Mouse (Mus musculus) erythroblast, embryonic 14.5 days (primary cell): Measurements from ENCODE around the gene Tmem94.

Source experiments
- GATA1 ChIP-seq: IDR thresholded peaks from 2 replicates; pipeline ENCODE4 v1.6.1; 2012; ENCODE audit warnings: low read length, inconsistent platforms, mixed read lengths
- TAL1 ChIP-seq: IDR thresholded peaks from 3 replicates; pipeline ENCODE4 v1.6.1; 2012; ENCODE audit warnings: low read length, inconsistent platforms, mixed read lengths

- no peak for TF ChIP-seq GATA1
- no peak for TF ChIP-seq TAL1
Measured at GRCm38 (mm10) chr11:115737608-115738208, 27.5 kb upstream of the Tmem94 start.
